Mouse (Mus musculus) lung, embryonic 14.5 days (tissue): ENCODE measurements at regions not wholly inside any gene's neighbourhood (a gene's known extent, or its start where the extent isn't known, plus 50 kb on each side); places are given as distances from the start of the nearest gene placed in this dataset.

Experiments used
- ATAC-seq: fragments of 200-750 bp; cut with Nextera tagmentation; 2 replicates; pipeline ENCODE4 v1.8.0; 2017; ENCODE audit warnings: mild to moderate bottlenecking, moderate TSS enrichment, moderate library complexity; ENCODE audit not compliant: insufficient read depth
- DNase-seq: peaks from one replicate; pipeline ENCODE4 v3.0.0-alpha.2; 2015
- H3K27ac ChIP-seq: fragments of 300-500 bp; sonication (generic); 2 replicates; pipeline ENCODE4 v1.5.1; 2014; ENCODE audit warnings: low read depth, mild to moderate bottlenecking, moderate library complexity
- H3K27me3 ChIP-seq: fragments of 300-500 bp; sonication (generic); 2 replicates; pipeline ENCODE4 v1.6.1; 2014; ENCODE audit warnings: low read length, control low read depth; ENCODE audit not compliant: insufficient read depth
- H3K36me3 ChIP-seq: fragments of 300-500 bp; sonication (generic); 2 replicates; pipeline ENCODE4 v1.6.1; 2014; ENCODE audit warnings: control low read depth; ENCODE audit not compliant: insufficient read depth
- H3K4me1 ChIP-seq: fragments of 300-500 bp; sonication (generic); 2 replicates; pipeline ENCODE4 v1.6.1; 2014; ENCODE audit warnings: antibody characterized with exemption, control low read depth; ENCODE audit not compliant: insufficient read depth
- H3K4me2 ChIP-seq: fragments of 300-500 bp; sonication (generic); 2 replicates; pipeline ENCODE4 v1.6.1; 2014; ENCODE audit warnings: mild to moderate bottlenecking
- H3K4me3 ChIP-seq: fragments of 300-500 bp; sonication (generic); 2 replicates; pipeline ENCODE4 v1.5.1; 2014; ENCODE audit warnings: low read depth, low read length
- H3K9ac ChIP-seq: fragments of 300-500 bp; sonication (generic); 2 replicates; pipeline ENCODE4 v1.6.1; 2014
- H3K9me3 ChIP-seq: fragments of 300-500 bp; sonication (generic); 2 replicates; pipeline ENCODE4 v1.6.1; 2016; ENCODE audit warnings: low read depth, low read length, control low read depth
- CTCF ChIP-seq: IDR thresholded peaks from 2 replicates; pipeline ENCODE4 v1.5.1; 2016; ENCODE audit warnings: antibody characterized with exemption, low read depth
- WGBS: fragments of 180-500 bp; shearing (Covaris S2); extraction: QIAGEN DNeasy Blood & Tissue Kit; methylation state at CpG from one replicate; pipeline ENCODE4 v1.1.7; 2014; 5-methylcytosine and 5-hydroxymethylcytosine counted together

DNA sequence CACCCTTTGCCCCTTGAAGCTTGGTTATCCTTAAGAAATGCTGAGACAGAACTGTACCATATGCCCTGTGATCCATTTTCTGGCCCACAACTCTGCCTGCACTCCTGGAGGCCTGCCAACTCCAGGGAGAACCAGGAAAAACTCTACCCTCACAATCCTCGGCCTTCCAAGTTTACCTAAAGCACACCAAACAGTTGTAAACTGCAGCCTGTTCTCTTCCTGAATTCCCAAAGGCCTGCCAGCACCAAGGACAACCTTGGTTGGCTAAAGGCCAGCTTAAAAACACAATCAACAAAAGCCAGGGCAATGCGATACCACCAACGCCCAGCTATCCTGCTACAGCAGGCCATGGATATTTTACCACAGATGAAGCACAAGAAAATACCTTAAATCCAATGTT is 334.5 kb downstream of the Rab28 start:
- no peaks in the 10 kb centered on the region for H3K27me3 ChIP-seq
- 55% methylated on average over 3 of the region's 3 CpGs for WGBS
- H3K4me1 ChIP-seq: no peaks in the 10 kb centered on the region
- H3K9ac ChIP-seq: no peak overlapping the region
- H3K27ac ChIP-seq: no peak overlapping the region
- no peak overlapping the region for H3K4me2 ChIP-seq
- H3K9me3 ChIP-seq: no peaks in the 10 kb centered on the region
- no peak overlapping the region for H3K4me3 ChIP-seq
- H3K36me3 ChIP-seq: no peaks in the 10 kb centered on the region
- TF ChIP-seq CTCF: no peak
- DNase-seq (peak; percentile 33), ATAC-seq (no peak)

DNA sequence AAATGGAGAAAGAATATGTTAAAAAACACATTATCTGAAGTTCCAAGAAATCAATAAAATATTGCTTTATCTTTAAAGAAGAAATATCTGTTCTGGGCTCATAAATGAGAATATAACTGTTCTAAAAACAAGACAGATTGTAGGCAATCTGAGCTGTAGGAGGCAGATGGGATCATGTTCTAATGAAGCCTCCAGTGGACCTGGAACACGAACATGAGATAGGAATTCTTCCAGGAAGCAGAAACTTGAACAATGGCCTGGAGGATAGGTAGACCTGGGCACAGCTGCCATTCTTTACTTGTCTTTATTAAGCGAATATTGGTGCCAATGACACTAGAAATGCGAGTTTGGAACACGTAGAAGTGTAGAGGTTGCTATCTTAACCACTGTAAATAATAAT is 336.5 kb downstream of the Rab28 start:
- H3K9me3 ChIP-seq: no peaks in the 10 kb centered on the region
- ATAC-seq: no peak
- H3K4me3 ChIP-seq: no peak overlapping the region
- no peak for DNase-seq
- H3K4me1 ChIP-seq: no peaks in the 10 kb centered on the region
- H3K4me2 ChIP-seq: no peak overlapping the region
- TF ChIP-seq CTCF: no peak
- no peaks in the 10 kb centered on the region for H3K36me3 ChIP-seq
- H3K9ac ChIP-seq: no peak overlapping the region
- 76% methylated on average over 4 of the region's 4 CpGs for WGBS
- no peak overlapping the region for H3K27ac ChIP-seq
- H3K27me3 ChIP-seq: no peaks in the 10 kb centered on the region

DNA sequence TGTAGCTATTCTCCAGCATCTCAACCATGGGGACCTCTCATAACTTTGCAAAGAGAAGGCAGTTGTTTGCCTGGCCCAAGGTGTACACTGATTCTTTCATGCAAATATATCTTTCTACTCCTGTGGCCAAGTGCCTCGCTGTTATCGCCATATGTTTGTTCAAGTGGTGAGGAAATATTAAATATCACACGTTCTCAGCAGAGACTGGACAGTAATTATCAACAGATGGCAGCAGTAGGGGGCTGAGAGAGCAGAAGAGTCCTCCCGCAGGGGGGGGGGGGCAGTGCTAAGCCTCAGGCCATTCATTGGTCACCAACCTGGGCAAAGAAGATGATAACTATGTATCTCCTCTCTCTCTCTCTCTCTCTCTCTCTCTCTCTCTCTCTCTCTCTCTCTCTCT is 337.6 kb downstream of the Rab28 start:
- H3K4me2 ChIP-seq: no peak overlapping the region
- H3K27me3 ChIP-seq: no peaks in the 10 kb centered on the region
- no peak for TF ChIP-seq CTCF
- no peaks in the 10 kb centered on the region for H3K4me1 ChIP-seq
- DNase-seq: no peak
- H3K9ac ChIP-seq: no peak overlapping the region
- 29% methylated on average over 4 of the region's 4 CpGs for WGBS
- H3K4me3 ChIP-seq: no peak overlapping the region
- no peaks in the 10 kb centered on the region for H3K36me3 ChIP-seq
- ATAC-seq: no peak
- no peak overlapping the region for H3K27ac ChIP-seq
- no peaks in the 10 kb centered on the region for H3K9me3 ChIP-seq

- Histone ChIP-seq H3K4me2 (no peak overlapping the region), H3K9ac (no peak overlapping the region), H3K27ac (no peak overlapping the region), H3K27me3 (no peaks in the 10 kb centered on the region), H3K9me3 (no peaks in the 10 kb centered on the region), H3K4me1 (no peaks in the 10 kb centered on the region), H3K4me3 (no peak overlapping the region), H3K36me3 (no peaks in the 10 kb centered on the region)
- 40% methylated on average over 3 of the region's 3 CpGs for WGBS
- no peak for ATAC-seq
- no peak for TF ChIP-seq CTCF
- peak; percentile 10 for DNase-seq
Observed at GRCm38 (mm10) chr5:41369907-41370306, 338.1 kb downstream of the Rab28 start.

DNA sequence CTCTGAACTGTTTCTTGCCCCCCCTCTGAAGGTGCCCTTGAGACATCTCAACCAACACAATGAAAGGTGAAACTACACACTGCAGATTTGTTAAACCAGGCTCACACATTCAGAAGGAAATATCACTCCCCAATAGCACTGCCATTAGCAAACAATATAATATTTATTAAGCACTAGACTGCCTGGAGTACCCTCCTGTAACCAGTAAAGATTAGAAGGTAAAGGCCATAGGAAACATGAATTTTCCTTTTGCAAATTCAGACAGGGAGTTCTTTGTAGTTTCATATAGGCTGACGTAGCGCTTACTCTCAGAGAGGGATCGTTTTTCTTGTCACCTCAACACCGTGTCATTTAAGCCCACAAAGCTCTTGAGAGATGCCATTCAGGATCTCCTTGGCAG is 342.1 kb downstream of the Rab28 start:
- H3K36me3 ChIP-seq: no peaks in the 10 kb centered on the region
- H3K4me1 ChIP-seq: no peaks in the 10 kb centered on the region
- H3K9me3 ChIP-seq: no peaks in the 10 kb centered on the region
- H3K4me2 ChIP-seq: no peak overlapping the region
- peak; percentile 58; the same call in 1 of the 2 replicates for ATAC-seq
- no peak overlapping the region for H3K9ac ChIP-seq
- no peaks in the 10 kb centered on the region for H3K27me3 ChIP-seq
- H3K27ac ChIP-seq: no peak overlapping the region
- peak; percentile 12 for DNase-seq
- no peak overlapping the region for H3K4me3 ChIP-seq
- TF ChIP-seq CTCF: no peak
- WGBS: 50% methylated on average over 4 of the region's 4 CpGs

DNA sequence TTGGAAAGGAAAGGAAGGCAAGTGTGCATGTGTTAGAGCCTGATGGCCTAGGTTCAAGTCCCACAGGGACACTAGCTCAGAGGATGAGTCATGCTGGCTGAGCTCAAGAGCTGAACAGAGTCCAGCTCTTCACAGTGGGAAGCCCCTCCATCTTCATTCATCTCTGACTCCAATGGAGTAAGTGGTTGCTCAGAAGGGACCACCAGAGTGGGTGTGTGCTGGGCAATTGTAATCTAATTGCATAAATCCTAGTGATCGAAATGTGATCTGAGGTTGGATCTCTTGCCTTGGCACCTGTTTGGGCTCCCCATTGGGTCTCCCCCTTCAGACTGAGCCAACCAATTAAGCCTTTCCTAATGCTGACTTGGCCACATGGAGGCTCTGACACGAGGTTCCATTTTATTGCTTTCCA is 359.5 kb downstream of the Rab28 start:
- H3K9me3 ChIP-seq: no peaks in the 10 kb centered on the region
- no peak overlapping the region for H3K9ac ChIP-seq
- DNase-seq: no peak
- no peaks in the 10 kb centered on the region for H3K27me3 ChIP-seq
- H3K4me3 ChIP-seq: no peak overlapping the region
- no peaks in the 10 kb centered on the region for H3K36me3 ChIP-seq
- WGBS: 71% methylated on average over 2 of the region's 2 CpGs
- no peak overlapping the region for H3K27ac ChIP-seq
- TF ChIP-seq CTCF: no peak
- ATAC-seq: no peak
- no peaks in the 10 kb centered on the region for H3K4me1 ChIP-seq
- no peak overlapping the region for H3K4me2 ChIP-seq

DNA sequence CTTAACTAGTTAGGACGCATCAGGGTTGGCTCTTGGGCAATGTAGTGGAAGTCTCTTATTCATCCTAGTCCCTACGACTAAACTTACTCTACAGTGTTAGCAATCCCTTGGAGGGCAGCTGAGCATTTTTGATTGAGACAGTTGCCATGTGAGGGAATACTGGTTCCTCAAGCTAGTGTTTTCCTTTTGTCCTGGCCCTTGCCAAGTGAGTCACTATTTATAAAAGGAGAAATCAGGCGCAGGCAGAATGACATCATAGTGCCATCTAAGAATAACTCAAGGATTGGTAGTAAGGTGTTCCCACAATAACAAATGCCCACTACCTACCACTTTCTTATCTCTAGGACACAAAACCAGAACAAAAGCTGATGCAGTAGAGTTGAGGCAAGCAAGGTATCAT is 360.5 kb downstream of the Rab28 start:
- no peaks in the 10 kb centered on the region for H3K36me3 ChIP-seq
- H3K9me3 ChIP-seq: no peaks in the 10 kb centered on the region
- H3K27me3 ChIP-seq: no peaks in the 10 kb centered on the region
- no peak overlapping the region for H3K4me2 ChIP-seq
- ATAC-seq (no peak), DNase-seq (no peak)
- no peaks in the 10 kb centered on the region for H3K4me1 ChIP-seq
- H3K4me3 ChIP-seq: no peak overlapping the region
- H3K27ac ChIP-seq: no peak overlapping the region
- TF ChIP-seq CTCF: no peak
- H3K9ac ChIP-seq: no peak overlapping the region
- 87% methylated on average over 3 of the region's 3 CpGs for WGBS

GRCm38 (mm10) chr5:41340581-41340980 is 367.4 kb downstream of the Rab28 start:
- H3K36me3 ChIP-seq: no peaks in the 10 kb centered on the region
- WGBS: 49% methylated on average over 1 of the region's 1 CpGs
- ATAC-seq: no peak
- H3K4me2 ChIP-seq: no peak overlapping the region
- H3K27ac ChIP-seq: no peak overlapping the region
- peak; percentile 17 for DNase-seq
- H3K9me3 ChIP-seq: no peaks in the 10 kb centered on the region
- H3K4me1 ChIP-seq: no peaks in the 10 kb centered on the region
- H3K27me3 ChIP-seq: no peaks in the 10 kb centered on the region
- no peak overlapping the region for H3K4me3 ChIP-seq
- no peak for TF ChIP-seq CTCF
- H3K9ac ChIP-seq: no peak overlapping the region
